Mouse (Mus musculus) cortical plate, adult 2 months (tissue): ENCODE measurements at regions not wholly inside any gene's neighbourhood (a gene's known extent, or its start where the extent isn't known, plus 50 kb on each side); places are given as distances from the start of the nearest gene placed in this dataset.

Experiments used
- CTCF ChIP-seq: fragments of 200-500 bp; IDR thresholded peaks from 2 replicates; pipeline ENCODE4 v1.5.1; 2011; ENCODE audit warnings: mild to moderate bottlenecking, control low read depth, low read length; ENCODE audit not compliant: insufficient read depth; ENCODE audit errors: extremely low read depth
- POLR2A ChIP-seq: fragments of 200-500 bp; IDR thresholded peaks from 2 replicates; pipeline ENCODE4 v1.6.1; 2011; ENCODE audit warnings: mild to moderate bottlenecking, low read length, control low read depth; ENCODE audit not compliant: insufficient read depth; ENCODE audit errors: extremely low read depth

GRCm38 (mm10) chr9:52251455-52251854 lies 83.1 kb upstream of the Zc3h12c start:
- TF ChIP-seq POLR2A (no peak), CTCF (no peak)
